Mouse (Mus musculus): Measurements from ENCODE around the gene Tex2. TPM values are rescaled to one million over a fixed set of nuclear protein-coding genes. Genes with fewer than 3 reads are reported as not detected.

The Tex2 gene
- polyA plus RNA-seq, 2 experiments = 8.7 to 10.8 TPM

GRCm38 (mm10) chr11:106598339-106598738, 14.9 kb downstream of the Tex2 start:
- H3K27ac ChIP-seq (replicated peaks; ENCODE audit: low read depth, low read length) = no peak overlapping the region
- WGBS = 73% methylated on average over 6 of the region's 6 CpGs
- no peaks in the 10 kb centered on the region for H3K36me3 ChIP-seq (ENCODE audit: control insufficient read depth, insufficient read depth, low read length)
- H3K9me3 ChIP-seq (ENCODE audit: control insufficient read depth, low read length) = no peaks in the 10 kb centered on the region
- no peak overlapping the region for H3K4me3 ChIP-seq (replicated peaks; ENCODE audit: low read length)
- ATAC-seq (ENCODE audit: low FRiP score, low read depth) (no peak), DNase-seq (ENCODE audit: low spot score) (no peak)
- H3K4me1 ChIP-seq (ENCODE audit: control insufficient read depth, insufficient read depth, low read length) = no peaks in the 10 kb centered on the region
- H3K9ac ChIP-seq (ENCODE audit: low read depth, low read length, severe bottlenecking) = no peak overlapping the region
- TF ChIP-seq POLR2A (IDR thresholded peaks at IDR 0.05; ENCODE audit: borderline replicate concordance, extremely low read depth, insufficient read depth, insufficient read length) = no peak
- H3K27me3 ChIP-seq (ENCODE audit: control insufficient read depth, insufficient read depth, low read length) = no peaks in the 10 kb centered on the region
- H3K4me2 ChIP-seq (replicated peaks; ENCODE audit: low read depth, low read length, severe bottlenecking) = no peak overlapping the region

- 61% methylated on average over 10 of the region's 10 CpGs for WGBS
- H3K27me3 ChIP-seq (ENCODE audit: control insufficient read depth, insufficient read depth, low read length) = no peaks in the 10 kb centered on the region
These were observed 15.4 kb downstream of the Tex2 start for GRCm38 (mm10) chr11:106597737-106598330.

GRCm38 (mm10) chr11:106591183-106591582, 22.0 kb downstream of the Tex2 start:
- Histone ChIP-seq H3K4me3 (replicated peaks; ENCODE audit: low read length) (no peak overlapping the region), H3K27ac (replicated peaks; ENCODE audit: low read depth, low read length) (no peak overlapping the region), H3K9ac (ENCODE audit: low read depth, low read length, severe bottlenecking) (no peak overlapping the region), H3K27me3 (ENCODE audit: control insufficient read depth, insufficient read depth, low read length) (no peaks in the 10 kb centered on the region), H3K9me3 (ENCODE audit: control insufficient read depth, low read length) (no peaks in the 10 kb centered on the region), H3K36me3 (ENCODE audit: control insufficient read depth, insufficient read depth, low read length) (no peaks in the 10 kb centered on the region), H3K4me1 (ENCODE audit: control insufficient read depth, insufficient read depth, low read length) (no peaks in the 10 kb centered on the region), H3K4me2 (replicated peaks; ENCODE audit: low read depth, low read length, severe bottlenecking) (no peak overlapping the region)
- WGBS = 89% methylated on average over 11 of the region's 11 CpGs
- no peak for TF ChIP-seq POLR2A (IDR thresholded peaks at IDR 0.05; ENCODE audit: borderline replicate concordance, extremely low read depth, insufficient read depth, insufficient read length)
- ATAC-seq (ENCODE audit: low FRiP score, low read depth) (no peak), DNase-seq (ENCODE audit: low spot score) (no peak)

More at GRCm38 (mm10) chr11:106597737-106598330, 15.4 kb downstream of the Tex2 start:
- Histone ChIP-seq H3K9me3 (ENCODE audit: control insufficient read depth, low read length) (no peaks in the 10 kb centered on the region), H3K4me2 (replicated peaks; ENCODE audit: low read depth, low read length, severe bottlenecking) (no peak overlapping the region), H3K4me1 (ENCODE audit: control insufficient read depth, insufficient read depth, low read length) (no peaks in the 10 kb centered on the region), H3K27ac (replicated peaks; ENCODE audit: low read depth, low read length) (no peak overlapping the region), H3K9ac (ENCODE audit: low read depth, low read length, severe bottlenecking) (no peak overlapping the region), H3K4me3 (replicated peaks; ENCODE audit: low read length) (no peak overlapping the region), H3K36me3 (ENCODE audit: control insufficient read depth, insufficient read depth, low read length) (no peaks in the 10 kb centered on the region)
- DNase-seq (ENCODE audit: low spot score) = no peak
- TF ChIP-seq POLR2A (IDR thresholded peaks at IDR 0.05; ENCODE audit: borderline replicate concordance, extremely low read depth, insufficient read depth, insufficient read length) = no peak
- no peak for ATAC-seq (ENCODE audit: low FRiP score, low read depth)

GRCm38 (mm10) chr11:106590143-106590542, 23.1 kb downstream of the Tex2 start:
- H3K9me3 ChIP-seq (ENCODE audit: control insufficient read depth, low read length) = no peaks in the 10 kb centered on the region
- no peak for TF ChIP-seq POLR2A (IDR thresholded peaks at IDR 0.05; ENCODE audit: borderline replicate concordance, extremely low read depth, insufficient read depth, insufficient read length)
- H3K9ac ChIP-seq (ENCODE audit: low read depth, low read length, severe bottlenecking) = no peak overlapping the region
- no peaks in the 10 kb centered on the region for H3K4me1 ChIP-seq (ENCODE audit: control insufficient read depth, insufficient read depth, low read length)
- no peak for ATAC-seq (ENCODE audit: low FRiP score, low read depth)
- H3K4me2 ChIP-seq (replicated peaks; ENCODE audit: low read depth, low read length, severe bottlenecking) = no peak overlapping the region
- no peak overlapping the region for H3K4me3 ChIP-seq (replicated peaks; ENCODE audit: low read length)
- DNase-seq (ENCODE audit: low spot score) = no peak
- no peak overlapping the region for H3K27ac ChIP-seq (replicated peaks; ENCODE audit: low read depth, low read length)
- no peaks in the 10 kb centered on the region for H3K27me3 ChIP-seq (ENCODE audit: control insufficient read depth, insufficient read depth, low read length)
- H3K36me3 ChIP-seq (ENCODE audit: control insufficient read depth, insufficient read depth, low read length) = no peaks in the 10 kb centered on the region
- 38% methylated on average over 5 of the region's 5 CpGs for WGBS

- Histone ChIP-seq H3K9ac (ENCODE audit: low read depth, low read length, severe bottlenecking) (no peak overlapping the region), H3K9me3 (ENCODE audit: control insufficient read depth, low read length) (no peaks in the 10 kb centered on the region), H3K4me1 (ENCODE audit: control insufficient read depth, insufficient read depth, low read length) (no peaks in the 10 kb centered on the region), H3K36me3 (ENCODE audit: control insufficient read depth, insufficient read depth, low read length) (no peaks in the 10 kb centered on the region), H3K4me3 (replicated peaks; ENCODE audit: low read length) (no peak overlapping the region), H3K27me3 (ENCODE audit: control insufficient read depth, insufficient read depth, low read length) (no peaks in the 10 kb centered on the region), H3K27ac (replicated peaks; ENCODE audit: low read depth, low read length) (no peak overlapping the region), H3K4me2 (replicated peaks; ENCODE audit: low read depth, low read length, severe bottlenecking) (no peak overlapping the region)
- ATAC-seq (ENCODE audit: low FRiP score, low read depth) (no peak), DNase-seq (ENCODE audit: low spot score) (no peak)
- no peak for TF ChIP-seq POLR2A (IDR thresholded peaks at IDR 0.05; ENCODE audit: borderline replicate concordance, extremely low read depth, insufficient read depth, insufficient read length)
- WGBS = 63% methylated on average over 8 of the region's 8 CpGs
These were observed 24.4 kb downstream of the Tex2 start for GRCm38 (mm10) chr11:106588781-106589180.
